Comparison of ENCODE assay signal across 30 mouse cellular contexts in genomic region chr4:115754101-115754500, GRCm38 (mm10). TPM values are rescaled to one million over a fixed set of nuclear protein-coding genes. Genes with fewer than 3 reads are reported as not detected.
"Had no signal": no experiment of that assay in that cellular context is flagged by ENCODE, and none has a peak within 500 bp of the region (broad histone marks: within the 10 kb centered on the region; RNA-seq: fewer than 3 reads in every experiment).

No protein-coding gene starts in this region.

- H3K9me3 ChIP-seq: heart, embryonic 10.5 days; hindbrain, embryonic 12.5 days; intestine, embryonic 15.5 days; limb, embryonic 10.5 days; limb, embryonic 12.5 days; liver, embryonic 13.5 days had no signal

- H3K27ac ChIP-seq: heart, embryonic 10.5 days; hindbrain, embryonic 12.5 days; hindbrain, embryonic 14.5 days; intestine, embryonic 15.5 days; limb, embryonic 10.5 days; liver, embryonic 13.5 days had no signal

- H3K4me1 ChIP-seq: heart, embryonic 10.5 days; heart, embryonic 12.5 days; hindbrain, embryonic 12.5 days; intestine, embryonic 15.5 days; limb, embryonic 10.5 days; liver, embryonic 13.5 days had no signal

- H3K27me3 ChIP-seq: heart, embryonic 12.5 days; hindbrain, embryonic 12.5 days; intestine, embryonic 15.5 days; limb, embryonic 12.5 days; liver, embryonic 13.5 days had no signal

- H3K9ac ChIP-seq: forebrain, postnatal 0 days; heart, embryonic 12.5 days; hindbrain, embryonic 12.5 days; hindbrain, embryonic 14.5 days; intestine, embryonic 15.5 days; limb, embryonic 12.5 days; liver, embryonic 13.5 days had no signal

- H3K4me2 ChIP-seq: heart, embryonic 12.5 days; hindbrain, embryonic 12.5 days; hindbrain, embryonic 14.5 days; intestine, embryonic 15.5 days; limb, embryonic 12.5 days; liver, embryonic 11.5 days; liver, embryonic 13.5 days had no signal

- ATAC-seq: forebrain, postnatal 0 days; hindbrain, embryonic 16.5 days; inflammation-experienced regulatory T-cells, adult 6 months; intestine, embryonic 15.5 days; intestine, postnatal 0 days had no signal

- DNase-seq: forebrain, postnatal 0 days; gastrocnemius, postnatal 14 days; gastrocnemius, postnatal 36 days; heart, adult 18-20 months; heart, postnatal 10 days; heart, postnatal 36 days; kidney, adult 18-20 months; kidney, adult 8-10 months; kidney, postnatal 10 days; kidney, postnatal 25 days; kidney, postnatal 4 days; liver; liver, embryonic 13.5 days had no signal

- H3K4me3 ChIP-seq: heart, embryonic 10.5 days; heart, embryonic 12.5 days; hindbrain, embryonic 12.5 days; intestine, embryonic 15.5 days; limb, embryonic 10.5 days; limb, embryonic 12.5 days; liver, embryonic 13.5 days had no signal

RNA-seq across cellular contexts. Expression of gene Tex38, which starts 26.7 kb away (rescaled TPM):
- total RNA-seq: hematopoietic stem cell, adult 5-6 weeks; layer of hippocampus, postnatal 14 days; left cerebral cortex, postnatal 10 days; left cerebral cortex, postnatal 25 days had no signal
- polyA plus RNA-seq: heart, embryonic 16.5 days; hindbrain, embryonic 12.5 days; kidney, embryonic 14.5 days; liver, embryonic 13.5 days had no signal
